Mouse (Mus musculus) thymus, postnatal 36 days (tissue): ENCODE data around the gene Mlec.
"Not testable (repeated sequence)": the region's sequence is repeated elsewhere in the genome, so short reads cannot be mapped to it uniquely, and the experiment has no call there.

ENCODE experiments used
- DNase-seq, 2 experiments: peaks; one replicate each; pipeline ENCODE4 v3.0.0; 2022; ENCODE audit warnings: mixed read lengths in 2 of 2

The Mlec gene

GRCm38 (mm10) chr5:115179596-115179995 is 21.6 kb upstream of the Mlec start:
- no peak for DNase-seq

- DNase-seq = no peak
Measured at GRCm38 (mm10) chr5:115177866-115178265, 19.9 kb upstream of the Mlec start.

- peak in 1 of 2 experiments; percentile 39 for DNase-seq
Measured at GRCm38 (mm10) chr5:115174554-115174953, 16.6 kb upstream of the Mlec start.

- DNase-seq = no peak
Measured at GRCm38 (mm10) chr5:115170150-115170549, 12.2 kb upstream of the Mlec start.

GRCm38 (mm10) chr5:115168641-115169415 is 10.8 kb upstream of the Mlec start:
- peak in 1 of 2 experiments; percentile 48 for DNase-seq

- peak; percentile 73 to 85 for DNase-seq
Measured at GRCm38 (mm10) chr5:115167396-115167795, 9.4 kb upstream of the Mlec start.

GRCm38 (mm10) chr5:115166815-115167194 is 8.8 kb upstream of the Mlec start:
- DNase-seq = no peak

- DNase-seq = no peak
Measured at GRCm38 (mm10) chr5:115165895-115166814, 8.2 kb upstream of the Mlec start.

- DNase-seq = no peak
Measured at GRCm38 (mm10) chr5:115165351-115165750, 7.4 kb upstream of the Mlec start.

- not testable (repeated sequence) for DNase-seq
Measured at GRCm38 (mm10) chr5:115164446-115164845, 6.5 kb upstream of the Mlec start.

- DNase-seq = peak; percentile 76
Measured at GRCm38 (mm10) chr5:115163563-115163962, 5.6 kb upstream of the Mlec start.

GRCm38 (mm10) chr5:115161940-115162279 is 3.9 kb upstream of the Mlec start:
- not testable (repeated sequence) for DNase-seq

GRCm38 (mm10) chr5:115161064-115161939 is 3.3 kb upstream of the Mlec start:
- no peak for DNase-seq

GRCm38 (mm10) chr5:115160655-115161054 is 2.7 kb upstream of the Mlec start:
- DNase-seq = no peak

GRCm38 (mm10) chr5:115159165-115159564 is 1.2 kb upstream of the Mlec start:
- no peak for DNase-seq

- peak; percentile 48 to 52 for DNase-seq
Measured at GRCm38 (mm10) chr5:115156933-115157589, 918 bp downstream of the Mlec start.

- DNase-seq = peak; percentile 18 to 40
Measured at GRCm38 (mm10) chr5:115156401-115156800, 1.6 kb downstream of the Mlec start.

GRCm38 (mm10) chr5:115155831-115156230 is 2.1 kb downstream of the Mlec start:
- peak; percentile 36 to 47 for DNase-seq

- DNase-seq = no peak
Measured at GRCm38 (mm10) chr5:115155156-115155631, 2.8 kb downstream of the Mlec start.

GRCm38 (mm10) chr5:115152132-115152956 is 5.6 kb downstream of the Mlec start:
- peak in 1 of 2 experiments; percentile 25 for DNase-seq

GRCm38 (mm10) chr5:115151457-115151856 is 6.5 kb downstream of the Mlec start:
- DNase-seq = no peak
